Mouse (Mus musculus): ENCODE results near the gene Gpalpp1. TPM values are rescaled to one million over a fixed set of nuclear protein-coding genes. Genes with fewer than 3 reads are reported as not detected.

Gene Gpalpp1
- total and polyA plus RNA-seq, 2 experiments from 2014 or later, result 8.6 to 18.6 TPM

DNA sequence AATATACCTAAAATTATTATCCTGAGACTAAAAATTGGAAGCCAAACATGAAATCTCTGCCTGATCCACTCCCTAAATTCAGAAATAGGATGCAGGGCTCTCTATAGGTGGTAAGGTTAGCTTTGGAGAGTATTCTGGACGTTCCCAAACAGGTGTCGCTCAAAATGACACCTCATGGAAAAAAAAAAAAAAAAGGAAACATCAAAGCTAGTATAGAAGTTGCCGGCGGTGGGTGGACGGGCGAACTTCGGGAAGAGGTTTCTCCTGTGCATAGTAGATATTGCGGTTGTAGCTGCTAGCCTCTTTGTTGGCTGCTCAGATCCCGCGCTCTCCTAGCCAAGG is 41.2 kb upstream of the Gpalpp1 start:
- H3K4me2 ChIP-seq (ENCODE audit: low read depth, low read length, poor library complexity, severe bottlenecking), result peak overlapping the region; percentile 61
- WGBS, result 0% methylated on average over 10 of the region's 10 CpGs
- H3K27ac ChIP-seq (ENCODE audit: low read depth, low read length), result peak overlapping the region; percentile 93
- H3K36me3 ChIP-seq (ENCODE audit: insufficient read depth, low read length), result no peaks in the 10 kb centered on the region
- no peaks in the 10 kb centered on the region for H3K9me3 ChIP-seq (ENCODE audit: low read length)
- TF ChIP-seq CTCF (IDR thresholded peaks at IDR 0.05), result no peak
- H3K4me1 ChIP-seq (ENCODE audit: insufficient read depth, low read length), result no peaks in the 10 kb centered on the region
- no peaks in the 10 kb centered on the region for H3K27me3 ChIP-seq (ENCODE audit: insufficient read depth, low read length)
- peak overlapping the region; percentile 61 for H3K4me3 ChIP-seq (ENCODE audit: low read depth, low read length)
- no peak for DNase-seq (ENCODE audit: low spot score)
- peak overlapping the region; percentile 72; the same call in 1 of the 2 replicates for H3K9ac ChIP-seq (replicated peaks; ENCODE audit: low read length, poor library complexity, severe bottlenecking)
- no peak for ATAC-seq (ENCODE audit: low FRiP score)

DNA sequence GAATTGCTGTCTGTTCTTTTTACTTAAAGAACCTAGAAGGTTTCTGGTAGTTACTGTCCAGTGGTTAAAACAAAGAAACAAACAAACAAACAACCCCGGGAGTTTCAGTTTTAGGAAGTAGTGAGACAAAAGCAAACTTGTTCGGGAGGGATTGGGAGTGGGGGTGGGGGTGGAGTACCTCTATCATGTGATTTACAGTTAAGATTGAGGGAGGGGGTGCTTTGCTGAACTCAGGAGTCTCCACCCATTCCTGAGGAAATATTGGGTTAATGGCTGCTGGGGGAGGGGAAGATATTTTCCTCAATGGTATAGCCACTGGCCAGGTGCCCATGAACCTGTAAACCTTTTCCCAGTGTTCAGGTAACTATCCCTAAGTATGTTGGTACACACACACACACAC is 40.5 kb upstream of the Gpalpp1 start:
- Histone ChIP-seq H3K9me3 (ENCODE audit: low read length) (no peaks in the 10 kb centered on the region), H3K9ac (replicated peaks; ENCODE audit: low read length, poor library complexity, severe bottlenecking) (no peak overlapping the region), H3K4me1 (ENCODE audit: insufficient read depth, low read length) (no peaks in the 10 kb centered on the region), H3K27me3 (ENCODE audit: insufficient read depth, low read length) (no peaks in the 10 kb centered on the region), H3K4me3 (ENCODE audit: low read depth, low read length) (no peak overlapping the region), H3K4me2 (ENCODE audit: low read depth, low read length, poor library complexity, severe bottlenecking) (no peak overlapping the region), H3K36me3 (ENCODE audit: insufficient read depth, low read length) (no peaks in the 10 kb centered on the region), H3K27ac (ENCODE audit: low read depth, low read length) (no peak overlapping the region)
- no peak for DNase-seq (ENCODE audit: low spot score)
- no peak for ATAC-seq (ENCODE audit: low FRiP score)
- no peak for TF ChIP-seq CTCF (IDR thresholded peaks at IDR 0.05)
- WGBS, result 70% methylated on average over 2 of the region's 2 CpGs

DNA sequence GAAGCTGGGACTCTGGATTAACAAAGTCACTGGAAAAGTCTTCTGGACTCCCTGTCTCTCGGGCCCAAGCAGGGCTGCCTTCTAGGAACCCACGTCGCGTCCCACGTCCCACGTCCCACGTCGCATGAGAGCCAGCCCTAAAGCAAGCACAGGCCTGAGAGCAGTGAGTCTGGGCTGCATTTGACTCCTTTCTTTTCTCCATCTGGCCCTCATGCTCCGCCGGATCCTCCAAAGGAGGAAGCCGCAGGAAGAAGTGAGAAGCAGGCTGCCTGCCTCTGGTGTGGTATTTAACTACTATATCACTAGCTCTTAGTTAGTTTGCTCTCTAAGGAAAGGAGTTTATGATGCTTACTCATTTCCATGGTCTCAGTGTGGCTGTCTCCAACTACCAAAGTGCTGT is 39.9 kb upstream of the Gpalpp1 start:
- 86% methylated on average over 11 of the region's 11 CpGs for WGBS
- Histone ChIP-seq H3K27me3 (ENCODE audit: insufficient read depth, low read length) (no peaks in the 10 kb centered on the region), H3K36me3 (ENCODE audit: insufficient read depth, low read length) (no peaks in the 10 kb centered on the region), H3K4me1 (ENCODE audit: insufficient read depth, low read length) (no peaks in the 10 kb centered on the region), H3K4me2 (ENCODE audit: low read depth, low read length, poor library complexity, severe bottlenecking) (no peak overlapping the region), H3K9me3 (ENCODE audit: low read length) (no peaks in the 10 kb centered on the region), H3K4me3 (ENCODE audit: low read depth, low read length) (no peak overlapping the region), H3K9ac (replicated peaks; ENCODE audit: low read length, poor library complexity, severe bottlenecking) (no peak overlapping the region), H3K27ac (ENCODE audit: low read depth, low read length) (no peak overlapping the region)
- no peak for DNase-seq (ENCODE audit: low spot score)
- TF ChIP-seq CTCF (IDR thresholded peaks at IDR 0.05), result no peak
- ATAC-seq (ENCODE audit: low FRiP score), result no peak

DNA sequence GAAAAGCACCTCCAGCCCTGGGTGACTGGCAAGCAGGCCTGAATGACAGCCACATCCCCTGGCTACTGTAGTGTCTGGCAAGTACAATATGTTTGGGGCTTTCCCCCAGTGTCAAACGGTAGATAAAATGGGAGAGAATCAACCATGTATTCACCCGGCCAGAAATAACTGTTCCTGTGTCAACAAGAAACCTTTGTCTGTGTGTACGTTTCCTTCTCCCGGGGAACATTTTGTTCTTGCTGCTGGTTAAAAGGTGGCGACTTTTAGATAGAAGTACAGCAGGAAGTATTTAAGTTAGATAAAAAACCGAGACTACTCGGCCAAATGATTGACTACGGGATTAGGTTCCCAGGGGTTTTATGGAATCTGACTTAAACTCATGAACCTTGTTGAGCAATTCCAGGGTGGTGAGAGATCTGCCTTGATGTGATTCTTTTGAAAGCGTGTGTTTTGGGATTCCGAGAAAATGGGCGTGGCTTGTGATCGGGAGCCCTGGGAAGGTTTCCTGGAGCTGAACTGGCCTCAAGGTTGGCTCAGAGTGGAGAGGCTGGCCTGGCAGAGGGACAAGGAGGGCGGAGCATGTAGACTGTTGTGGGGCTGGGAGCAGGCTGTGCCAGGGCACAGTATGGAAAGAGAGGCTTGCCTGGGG is 39.1 kb upstream of the Gpalpp1 start:
- no peak overlapping the region for H3K9ac ChIP-seq (replicated peaks; ENCODE audit: low read length, poor library complexity, severe bottlenecking)
- ATAC-seq (ENCODE audit: low FRiP score) (no peak), DNase-seq (ENCODE audit: low spot score) (peak; percentile 67)
- no peak overlapping the region for H3K4me2 ChIP-seq (ENCODE audit: low read depth, low read length, poor library complexity, severe bottlenecking)
- no peak overlapping the region for H3K4me3 ChIP-seq (ENCODE audit: low read depth, low read length)
- H3K27ac ChIP-seq (ENCODE audit: low read depth, low read length), result no peak overlapping the region
- H3K9me3 ChIP-seq (ENCODE audit: low read length), result no peaks in the 10 kb centered on the region
- 39% methylated on average over 13 of the region's 13 CpGs for WGBS
- H3K4me1 ChIP-seq (ENCODE audit: insufficient read depth, low read length), result no peaks in the 10 kb centered on the region
- no peak for TF ChIP-seq CTCF (IDR thresholded peaks at IDR 0.05)
- no peaks in the 10 kb centered on the region for H3K27me3 ChIP-seq (ENCODE audit: insufficient read depth, low read length)
- no peaks in the 10 kb centered on the region for H3K36me3 ChIP-seq (ENCODE audit: insufficient read depth, low read length)

DNA sequence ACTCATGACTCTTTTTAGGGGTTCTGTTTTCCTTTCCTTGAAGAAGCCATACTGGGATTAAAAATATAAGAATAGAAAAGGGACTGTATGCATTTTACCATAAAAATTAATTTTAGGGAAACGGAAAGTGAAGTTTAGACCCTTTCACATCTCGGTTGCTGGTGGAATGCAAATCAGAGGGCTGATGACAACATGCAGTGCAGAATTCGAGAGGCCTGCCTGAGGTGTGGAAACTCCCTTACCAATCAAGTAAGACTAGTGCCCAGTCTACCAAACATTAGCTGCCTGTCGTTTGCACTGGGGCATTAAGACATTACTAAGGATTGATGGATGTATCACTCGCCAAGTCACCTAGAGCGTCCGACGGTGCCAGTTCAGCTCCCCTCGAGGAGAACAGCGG is 37.7 kb upstream of the Gpalpp1 start:
- no peaks in the 10 kb centered on the region for H3K27me3 ChIP-seq (ENCODE audit: insufficient read depth, low read length)
- H3K9ac ChIP-seq (replicated peaks; ENCODE audit: low read length, poor library complexity, severe bottlenecking), result no peak overlapping the region
- H3K4me2 ChIP-seq (ENCODE audit: low read depth, low read length, poor library complexity, severe bottlenecking), result no peak overlapping the region
- no peaks in the 10 kb centered on the region for H3K4me1 ChIP-seq (ENCODE audit: insufficient read depth, low read length)
- no peak for ATAC-seq (ENCODE audit: low FRiP score)
- WGBS, result 88% methylated on average over 10 of the region's 10 CpGs
- H3K4me3 ChIP-seq (ENCODE audit: low read depth, low read length), result no peak overlapping the region
- no peaks in the 10 kb centered on the region for H3K36me3 ChIP-seq (ENCODE audit: insufficient read depth, low read length)
- no peak for DNase-seq (ENCODE audit: low spot score)
- H3K9me3 ChIP-seq (ENCODE audit: low read length), result no peaks in the 10 kb centered on the region
- no peak for TF ChIP-seq CTCF (IDR thresholded peaks at IDR 0.05)
- no peak overlapping the region for H3K27ac ChIP-seq (ENCODE audit: low read depth, low read length)

DNA sequence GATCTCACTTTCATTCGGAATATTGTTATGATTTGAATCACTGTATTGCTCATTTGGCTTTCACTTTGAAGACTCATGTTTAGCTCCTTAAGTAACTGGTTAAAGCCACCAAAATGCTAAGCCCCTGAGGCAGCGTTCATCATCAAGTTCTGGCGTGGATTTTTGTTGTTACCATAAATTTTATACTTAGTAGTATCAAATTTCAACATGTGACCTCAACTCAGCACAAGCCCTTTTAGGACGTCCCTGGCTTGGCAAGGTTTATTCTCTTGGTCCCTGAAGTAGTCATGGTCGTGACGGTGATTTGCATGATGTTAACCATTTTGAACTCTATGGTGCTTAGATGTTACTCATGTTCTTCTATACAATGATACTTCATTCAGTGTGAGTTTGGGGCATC is 36.5 kb upstream of the Gpalpp1 start:
- Histone ChIP-seq H3K9me3 (ENCODE audit: low read length) (no peaks in the 10 kb centered on the region), H3K9ac (replicated peaks; ENCODE audit: low read length, poor library complexity, severe bottlenecking) (no peak overlapping the region), H3K4me1 (ENCODE audit: insufficient read depth, low read length) (no peaks in the 10 kb centered on the region), H3K27me3 (ENCODE audit: insufficient read depth, low read length) (no peaks in the 10 kb centered on the region), H3K4me2 (ENCODE audit: low read depth, low read length, poor library complexity, severe bottlenecking) (no peak overlapping the region), H3K4me3 (ENCODE audit: low read depth, low read length) (no peak overlapping the region), H3K36me3 (ENCODE audit: insufficient read depth, low read length) (no peaks in the 10 kb centered on the region), H3K27ac (ENCODE audit: low read depth, low read length) (no peak overlapping the region)
- ATAC-seq (ENCODE audit: low FRiP score), result no peak
- 88% methylated on average over 6 of the region's 6 CpGs for WGBS
- DNase-seq (ENCODE audit: low spot score), result no peak
- TF ChIP-seq CTCF (IDR thresholded peaks at IDR 0.05), result no peak
